Mouse (Mus musculus) 3T3-L1 (cell line): ENCODE data around the gene Fam131c.

Source experiments
- DNase-seq: peaks from one replicate; pipeline ENCODE4 v3.0.0-alpha.2; 2015; ENCODE audit warnings: low read depth, low spot score

Gene Fam131c

GRCm38 (mm10) chr4:141359222-141359621 is 8.8 kb upstream of the Fam131c start:
- no peak for DNase-seq

GRCm38 (mm10) chr4:141360846-141361245 is 7.2 kb upstream of the Fam131c start:
- DNase-seq = peak; percentile 62

- DNase-seq = peak; percentile 82
Observed at GRCm38 (mm10) chr4:141362937-141363548, 5.0 kb upstream of the Fam131c start.

GRCm38 (mm10) chr4:141365126-141365525 is 2.9 kb upstream of the Fam131c start:
- DNase-seq = no peak

GRCm38 (mm10) chr4:141365876-141366275 is 2.1 kb upstream of the Fam131c start:
- DNase-seq = peak; percentile 70

- no peak for DNase-seq
Observed at GRCm38 (mm10) chr4:141372426-141372825, 4.4 kb downstream of the Fam131c start.

- DNase-seq = no peak
Observed at GRCm38 (mm10) chr4:141379674-141380073, 11.7 kb downstream of the Fam131c start.

GRCm38 (mm10) chr4:141382406-141382805 is 14.4 kb downstream of the Fam131c start:
- DNase-seq = no peak

- peak; percentile 79 for DNase-seq
Observed at GRCm38 (mm10) chr4:141385275-141385674, 17.3 kb downstream of the Fam131c start.

GRCm38 (mm10) chr4:141386150-141386549 is 18.1 kb downstream of the Fam131c start:
- peak; percentile 24 for DNase-seq

- peak; percentile 91 for DNase-seq
Observed at GRCm38 (mm10) chr4:141387093-141387784, 19.2 kb downstream of the Fam131c start.

- DNase-seq = no peak
Observed at GRCm38 (mm10) chr4:141387933-141388332, 19.9 kb downstream of the Fam131c start.

GRCm38 (mm10) chr4:141389366-141390150 is 21.5 kb downstream of the Fam131c start:
- no peak for DNase-seq

- no peak for DNase-seq
Observed at GRCm38 (mm10) chr4:141391293-141391692, 23.3 kb downstream of the Fam131c start.

GRCm38 (mm10) chr4:141394751-141395150 is 26.7 kb downstream of the Fam131c start:
- no peak for DNase-seq

- no peak for DNase-seq
Observed at GRCm38 (mm10) chr4:141397861-141398260, 29.8 kb downstream of the Fam131c start.

- DNase-seq = no peak
Observed at GRCm38 (mm10) chr4:141398545-141398944, 30.5 kb downstream of the Fam131c start, which contains the start of gene Clcnka. TSS of gene Clcnka (minus strand) at chr4:141398724.

- no peak for DNase-seq
Observed at GRCm38 (mm10) chr4:141400171-141400570, 32.2 kb downstream of the Fam131c start.

GRCm38 (mm10) chr4:141404518-141405313 is 36.7 kb downstream of the Fam131c start:
- peak; percentile 85 for DNase-seq

- no peak for DNase-seq
Observed at GRCm38 (mm10) chr4:141405314-141405622, 37.2 kb downstream of the Fam131c start.

- DNase-seq = peak; percentile 74
Observed at GRCm38 (mm10) chr4:141406516-141407299, 38.7 kb downstream of the Fam131c start.
